Mouse (Mus musculus) thymus, postnatal 10 days (tissue): ENCODE measurements around the gene A030003K21Rik.
A peak's percentile ranks its signal among the peaks of the same experiment; 100 is the strongest.

ENCODE experiments used
- DNase-seq, 2 experiments: peaks; one replicate each; pipeline ENCODE4 v3.0.0; 2021; ENCODE audit warnings: low spot score in 2 of 2

The A030003K21Rik gene

GRCm38 (mm10) chr1:82913025-82913424 is 30.2 kb downstream of the A030003K21Rik start, which contains the start of gene A030005L19Rik:
A030005L19Rik (plus strand) TSS chr1:82913325.
- DNase-seq, result no peak

GRCm38 (mm10) chr1:82905886-82906285 is 37.3 kb downstream of the A030003K21Rik start:
- no peak for DNase-seq

- no peak for DNase-seq
Measured at GRCm38 (mm10) chr1:82901201-82901600, 42.0 kb downstream of the A030003K21Rik start.

GRCm38 (mm10) chr1:82900567-82900966 is 42.6 kb downstream of the A030003K21Rik start:
- peak; percentile 11 to 26 for DNase-seq

GRCm38 (mm10) chr1:82893269-82893668 is 49.9 kb downstream of the A030003K21Rik start:
- no peak for DNase-seq
